Mouse (Mus musculus) bone marrow macrophage, adult 2 months (primary cell): Measurements from ENCODE around the gene C2cd3. TPM values are rescaled to one million over a fixed set of nuclear protein-coding genes. Genes with fewer than 3 reads are reported as not detected.

Source experiments
- H3K27ac ChIP-seq: 2 replicates; pipeline ENCODE4 v1.5.1; 2012; ENCODE audit warnings: low read depth, low read length; ENCODE audit not compliant: insufficient read depth
- H3K4me1 ChIP-seq: 2 replicates; pipeline ENCODE4 v1.6.1; 2012; ENCODE audit warnings: low read length; ENCODE audit not compliant: control insufficient read depth, insufficient read depth
- H3K4me3 ChIP-seq: 2 replicates; pipeline ENCODE4 v1.5.1; 2012; ENCODE audit warnings: mild to moderate bottlenecking, low read length, moderate library complexity; ENCODE audit not compliant: insufficient read depth
- CTCF ChIP-seq: IDR thresholded peaks from 2 replicates; pipeline ENCODE4 v1.5.1; 2012; ENCODE audit warnings: low read depth, mild to moderate bottlenecking, low read length, moderate library complexity
- POLR2A ChIP-seq: IDR thresholded peaks from 2 replicates; pipeline ENCODE4 v1.6.1; 2012; ENCODE audit warnings: mild to moderate bottlenecking, low read depth, low read length, borderline replicate concordance
- polyA plus RNA-seq: library from polyadenylated mRNA; stranded (reverse); fragments of >200 nt; gene quantifications from 2 replicates; pipeline ENCODE4 v1.2.4, GENCODE M21; 2012; ENCODE audit not compliant: missing spikeins, insufficient read depth, insufficient read length

The C2cd3 gene
- polyA plus RNA-seq, 1 experiment = 21.6 TPM

- H3K4me3 ChIP-seq = no peak overlapping the region
- H3K27ac ChIP-seq = no peak overlapping the region
- TF ChIP-seq CTCF (no peak), POLR2A (no peak)
- H3K4me1 ChIP-seq = no peaks in the 10 kb centered on the region
These were observed 14.2 kb upstream of the C2cd3 start for GRCm38 (mm10) chr7:100357856-100358255.

GRCm38 (mm10) chr7:100363162-100363561 lies 8.9 kb upstream of the C2cd3 start:
- Histone ChIP-seq H3K27ac (no peak overlapping the region), H3K4me1 (peaks cover 3% of the 10 kb centered on the region), H3K4me3 (no peak overlapping the region)
- TF ChIP-seq POLR2A = no peak
- TF ChIP-seq CTCF = no peak

GRCm38 (mm10) chr7:100364888-100365287 lies 7.1 kb upstream of the C2cd3 start:
- Histone ChIP-seq H3K27ac (no peak overlapping the region), H3K4me1 (peaks cover 7% of the 10 kb centered on the region), H3K4me3 (no peak overlapping the region)
- TF ChIP-seq POLR2A (no peak), CTCF (no peak)

- Histone ChIP-seq H3K4me3 (peak overlapping the region; percentile 79), H3K4me1 (peaks cover 6% of the 10 kb centered on the region; the same call in 1 of the 2 replicates), H3K27ac (peak overlapping the region; percentile 45)
- no peak for TF ChIP-seq CTCF
- no peak for TF ChIP-seq POLR2A
These were observed 483 bp downstream of the C2cd3 start for GRCm38 (mm10) chr7:100372452-100372980.

- 0 out of 2 replicates have a peak, but pooled peaks cover 2% of the 10 kb centered on the region for H3K4me1 ChIP-seq
- H3K27ac ChIP-seq = no peak overlapping the region
- TF ChIP-seq POLR2A (no peak), CTCF (no peak)
- H3K4me3 ChIP-seq = no peak overlapping the region
These were observed 6.2 kb downstream of the C2cd3 start for GRCm38 (mm10) chr7:100378257-100378656.

- peaks cover 9% of the 10 kb centered on the region for H3K4me1 ChIP-seq
These were observed 9.1 kb downstream of the C2cd3 start for GRCm38 (mm10) chr7:100381161-100381560.

GRCm38 (mm10) chr7:100383207-100383606 lies 11.2 kb downstream of the C2cd3 start:
- H3K27ac ChIP-seq = no peak overlapping the region
- H3K4me3 ChIP-seq = no peak overlapping the region
- peaks cover 9% of the 10 kb centered on the region for H3K4me1 ChIP-seq
- TF ChIP-seq CTCF = no peak
- TF ChIP-seq POLR2A = no peak

More at GRCm38 (mm10) chr7:100381161-100381560, 9.1 kb downstream of the C2cd3 start:
- Histone ChIP-seq H3K27ac (no peak overlapping the region), H3K4me3 (no peak overlapping the region)
- no peak for TF ChIP-seq POLR2A

GRCm38 (mm10) chr7:100388174-100388573 lies 16.1 kb downstream of the C2cd3 start:
- Histone ChIP-seq H3K4me1 (peaks cover 8% of the 10 kb centered on the region), H3K4me3 (no peak overlapping the region), H3K27ac (no peak overlapping the region)
- TF ChIP-seq POLR2A (no peak), CTCF (no peak)

- Histone ChIP-seq H3K4me1 (no peaks in the 10 kb centered on the region), H3K27ac (no peak overlapping the region), H3K4me3 (no peak overlapping the region)
- TF ChIP-seq POLR2A = no peak
- TF ChIP-seq CTCF = no peak
These were observed 18.1 kb downstream of the C2cd3 start for GRCm38 (mm10) chr7:100390166-100390565.

- Histone ChIP-seq H3K4me3 (no peak overlapping the region), H3K27ac (no peak overlapping the region), H3K4me1 (no peaks in the 10 kb centered on the region)
- TF ChIP-seq POLR2A (no peak), CTCF (no peak)
These were observed 20.2 kb downstream of the C2cd3 start for GRCm38 (mm10) chr7:100392265-100392664.
